Mouse (Mus musculus) C2C12 (cell line): ENCODE measurements around the gene Spata2.

Experiments used
- CEBPB ChIP-seq: IDR thresholded peaks from one replicate; pipeline ENCODE4 v1.6.1; 2011; ENCODE audit warnings: low read depth, mild to moderate bottlenecking, control low read depth, moderate library complexity
- CTCF ChIP-seq: IDR thresholded peaks from one replicate; pipeline ENCODE4 v1.5.1; 2011; ENCODE audit not compliant: control insufficient read depth, insufficient read depth, insufficient read length
- MAX ChIP-seq: IDR thresholded peaks from one replicate; pipeline ENCODE4 v1.6.1; 2011; ENCODE audit warnings: mild to moderate bottlenecking, control low read depth
- MYOD1 ChIP-seq: IDR thresholded peaks from one replicate; pipeline ENCODE4 v1.6.1; 2011; ENCODE audit warnings: low read depth; ENCODE audit not compliant: control insufficient read depth, insufficient read length
- MYOG ChIP-seq: IDR thresholded peaks from one replicate; pipeline ENCODE4 v1.6.1; 2011; ENCODE audit not compliant: control insufficient read depth, insufficient read length; ENCODE audit errors: extremely low read depth
- USF1 ChIP-seq: IDR thresholded peaks from one replicate; pipeline ENCODE4 v1.6.1; 2011; ENCODE audit warnings: low read depth, mild to moderate bottlenecking, control low read depth, moderate library complexity

DNA sequence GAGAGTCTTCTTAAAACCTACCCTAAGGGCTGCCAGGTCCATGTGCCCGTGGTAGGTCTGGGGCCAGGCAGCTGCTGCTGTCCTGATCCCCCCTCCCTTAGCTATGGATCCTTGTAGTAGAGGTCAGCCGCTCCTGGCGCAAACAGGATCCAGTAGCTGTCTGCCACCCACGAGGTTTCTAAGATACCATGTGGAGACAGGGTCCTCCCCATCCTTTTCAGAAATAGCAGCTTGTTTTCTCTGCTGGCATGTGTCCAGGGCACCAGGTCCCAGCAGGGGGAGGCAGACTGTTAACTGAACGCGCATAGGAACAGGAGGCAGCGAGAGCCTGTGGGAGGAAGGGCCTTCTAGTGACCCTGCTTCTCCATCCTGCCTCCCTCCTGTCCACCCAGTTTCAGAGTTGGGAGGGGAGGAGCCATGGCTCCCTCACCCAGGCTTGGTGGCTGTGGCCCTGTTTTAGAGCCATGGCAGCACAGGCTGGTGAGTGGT, 16.4 kb downstream of the Spata2 start:
- TF ChIP-seq CTCF (no peak), MAX (no peak), MYOG (no peak), MYOD1 (no peak), CEBPB (no peak), USF1 (no peak)
